28 mouse cellular contexts compared by ENCODE assay signal in genomic region chr7:18875372-18875771, GRCm38 (mm10). TPM values are rescaled to one million over a fixed set of nuclear protein-coding genes. Genes with fewer than 3 reads are reported as not detected.
DNase-seq lines count a peak whose midpoint lies in the region; ATAC-seq and TF ChIP-seq lines count a peak whose summit lies in the region.
"Had no signal": no experiment of that assay in that cellular context is flagged by ENCODE, and none has a peak within 500 bp of the region (broad histone marks: within the 10 kb centered on the region; RNA-seq: fewer than 3 reads in every experiment).

No protein-coding gene starts in this region.

- H3K9ac ChIP-seq in lung, postnatal 0 days (replicated peaks; ENCODE audit: low read depth) = no peak overlapping the region
- H3K9ac ChIP-seq in intestine, embryonic 15.5 days = no peak overlapping the region
- H3K9ac ChIP-seq in stomach, embryonic 16.5 days (ENCODE audit: low read length) = no peak overlapping the region
- H3K9ac ChIP-seq: forebrain, postnatal 0 days; hindbrain, embryonic 12.5 days; hindbrain, embryonic 15.5 days had no signal

- no peaks in the 10 kb centered on the region for H3K9me3 ChIP-seq in lung, postnatal 0 days (ENCODE audit: low read length)
- H3K9me3 ChIP-seq in intestine, embryonic 15.5 days = no peaks in the 10 kb centered on the region
- no peaks in the 10 kb centered on the region for H3K9me3 ChIP-seq in stomach, embryonic 16.5 days (replicated peaks; ENCODE audit: control insufficient read depth, low read length)
- H3K9me3 ChIP-seq: forebrain, embryonic 10.5 days; heart, embryonic 10.5 days; hindbrain, embryonic 12.5 days; hindbrain, embryonic 15.5 days had no signal

- TF ChIP-seq EP300 in lung, postnatal 0 days (IDR thresholded peaks at IDR 0.05) = no peak

- TF ChIP-seq CTCF in lung, postnatal 0 days (IDR thresholded peaks at IDR 0.05) = peak; percentile 14; the same call in 1 of the 2 replicates

- no peaks in the 10 kb centered on the region for H3K27me3 ChIP-seq in lung, postnatal 0 days (replicated peaks; ENCODE audit: insufficient read depth, low read length)
- 0 out of 2 replicates have a peak, but pooled peaks cover 2% of the 10 kb centered on the region for H3K27me3 ChIP-seq in intestine, embryonic 15.5 days (replicated peaks)
- H3K27me3 ChIP-seq in stomach, embryonic 16.5 days (ENCODE audit: control insufficient read depth, insufficient read depth, low read length) = peaks cover 3% of the 10 kb centered on the region; the same call in 1 of the 2 replicates
- H3K27me3 ChIP-seq: hindbrain, embryonic 12.5 days; hindbrain, embryonic 15.5 days had no signal

- intact Hi-C loops in gastrocnemius, postnatal 36 days (cut with DNase I) = no loop called here

- no peak overlapping the region for H3K4me2 ChIP-seq in lung, postnatal 0 days (replicated peaks; ENCODE audit: low read depth, low read length)
- no peak overlapping the region for H3K4me2 ChIP-seq in intestine, embryonic 15.5 days (replicated peaks)
- H3K4me2 ChIP-seq in stomach, embryonic 16.5 days (ENCODE audit: low read depth, low read length) = no peak overlapping the region
- H3K4me2 ChIP-seq: hindbrain, embryonic 12.5 days; hindbrain, embryonic 15.5 days had no signal

- no peak overlapping the region for H3K4me3 ChIP-seq in lung, postnatal 0 days (ENCODE audit: low read depth, low read length)
- no peak overlapping the region for H3K4me3 ChIP-seq in intestine, embryonic 15.5 days (replicated peaks)
- H3K4me3 ChIP-seq in stomach, embryonic 16.5 days (replicated peaks; ENCODE audit: low read length) = no peak overlapping the region
- H3K4me3 ChIP-seq: forebrain, embryonic 10.5 days; gastrocnemius, adult 2 months; heart, adult 2 months; heart, embryonic 10.5 days; hindbrain, embryonic 12.5 days; hindbrain, embryonic 15.5 days had no signal

- H3K27ac ChIP-seq in lung, postnatal 0 days (ENCODE audit: low read length) = no peak overlapping the region
- no peak overlapping the region for H3K27ac ChIP-seq in intestine, embryonic 15.5 days
- H3K27ac ChIP-seq in stomach, embryonic 16.5 days (ENCODE audit: low read length) = no peak overlapping the region
- H3K27ac ChIP-seq: forebrain, embryonic 10.5 days; gastrocnemius, adult 2 months; heart, adult 2 months; heart, embryonic 10.5 days; hindbrain, embryonic 12.5 days; hindbrain, embryonic 15.5 days had no signal

- H3K4me1 ChIP-seq in lung, postnatal 0 days (ENCODE audit: insufficient read depth, low read depth, low read length) = no peaks in the 10 kb centered on the region
- H3K4me1 ChIP-seq in intestine, embryonic 15.5 days (replicated peaks) = 0 out of 2 replicates have a peak, but pooled peaks cover 4% of the 10 kb centered on the region
- peaks cover 5% of the 10 kb centered on the region for H3K4me1 ChIP-seq in stomach, embryonic 16.5 days (ENCODE audit: control insufficient read depth, insufficient read depth, low read length)

- ATAC-seq in lung, postnatal 0 days = no peak
- ATAC-seq in intestine, embryonic 15.5 days = peak; percentile 50; the same call in 1 of the 2 replicates
- peak; percentile 54; the same call in 1 of the 2 replicates for ATAC-seq in stomach, embryonic 16.5 days (ENCODE audit: insufficient read depth, low FRiP score)
- ATAC-seq: activated CD4-positive, CD25-positive, alpha-beta regulatory T cell, adult 4 months; CD4-positive, CD25-positive, alpha-beta regulatory T cell, adult 4 months; forebrain, embryonic 14.5 days; forebrain, postnatal 0 days had no signal

- 48% methylated on average over 5 of the region's 5 CpGs for WGBS in lung, postnatal 0 days
- 71% methylated on average over 5 of the region's 5 CpGs for WGBS in intestine, embryonic 15.5 days
- 72% methylated on average over 5 of the region's 5 CpGs for WGBS in stomach, embryonic 16.5 days

- peak; percentile 27 for DNase-seq in lung, postnatal 0 days (ENCODE audit: low spot score)
- DNase-seq in lung, postnatal 25 days (ENCODE audit: low spot score) = no peak
- DNase-seq in right cerebral cortex, postnatal 10 days (ENCODE audit: low spot score in 2 of 2) = no peak
- DNase-seq in gastrocnemius, postnatal 36 days = no peak
- DNase-seq: adrenal gland, adult 8-10 months; adrenal gland, postnatal 25 days; cerebellum, adult 18-20 months; cerebellum, adult 9-10 months; cerebellum, postnatal 14 days; forebrain, postnatal 0 days; gastrocnemius, adult 2 months; gastrocnemius, postnatal 14 days; heart, adult 2 months had no signal

- H3K36me3 ChIP-seq in lung, postnatal 0 days (ENCODE audit: insufficient read depth, low read length) = no peaks in the 10 kb centered on the region
- H3K36me3 ChIP-seq in intestine, embryonic 15.5 days = no peaks in the 10 kb centered on the region
- H3K36me3 ChIP-seq in stomach, embryonic 16.5 days (ENCODE audit: control insufficient read depth, insufficient read depth, low read length) = no peaks in the 10 kb centered on the region
- H3K36me3 ChIP-seq: forebrain, embryonic 10.5 days; heart, embryonic 10.5 days; hindbrain, embryonic 12.5 days; hindbrain, embryonic 15.5 days had no signal

RNA-seq across cellular contexts. Expression of gene Pglyrp1, which starts 4.2 kb away (rescaled TPM):
- 45.6 and 51.1 TPM in 2 replicates for polyA plus RNA-seq in lung, postnatal 0 days (2015; fragmentation: Nextera tagmentation; extraction: Ambion mirVana)
- 53.1 and 72.8 TPM in 2 replicates for polyA plus RNA-seq in intestine, embryonic 15.5 days (2015; fragmentation: Nextera tagmentation; extraction: Ambion mirVana)
- 119 and 175 TPM in 2 replicates for polyA plus RNA-seq in stomach, embryonic 16.5 days (2015; fragmentation: Nextera tagmentation; extraction: Ambion mirVana)
- 1 to 10 TPM in 1 of 2 experiments, under 1 TPM in 1; 0.99 to 1.3 TPM for total RNA-seq in gastrocnemius, postnatal 36 days (2021)
- total RNA-seq: gastrocnemius, adult 2 months had no signal

RNA-seq across cellular contexts. Expression of gene Ccdc61, which starts 34.8 kb away (rescaled TPM):
- 17.6 and 19.0 TPM in 2 replicates for polyA plus RNA-seq in lung, postnatal 0 days (2015; fragmentation: Nextera tagmentation; extraction: Ambion mirVana)
- polyA plus RNA-seq in intestine, embryonic 15.5 days (2015; fragmentation: Nextera tagmentation; extraction: Ambion mirVana) = 25.2 and 29.2 TPM in 2 replicates
- 16.7 and 21.2 TPM in 2 replicates for polyA plus RNA-seq in stomach, embryonic 16.5 days (2015; fragmentation: Nextera tagmentation; extraction: Ambion mirVana)
- total RNA-seq in gastrocnemius, postnatal 36 days (2021) = 1 to 10 TPM; 5.2 to 6.1 TPM

RNA-seq across cellular contexts. Expression of gene Mill2, which starts 35.6 kb away (rescaled TPM):
- 4.3 and 5.7 TPM in 2 replicates for polyA plus RNA-seq in lung, postnatal 0 days (2015; fragmentation: Nextera tagmentation; extraction: Ambion mirVana)
- polyA plus RNA-seq in intestine, embryonic 15.5 days (2015; fragmentation: Nextera tagmentation; extraction: Ambion mirVana) = 0.73 TPM in 2 replicates
- 1.3 and 2.1 TPM in 2 replicates for polyA plus RNA-seq in stomach, embryonic 16.5 days (2015; fragmentation: Nextera tagmentation; extraction: Ambion mirVana)
- 1 to 10 TPM; 1.8 to 2.1 TPM for total RNA-seq in gastrocnemius, postnatal 36 days (2021)
- polyA plus RNA-seq: activated CD4-positive, CD25-positive, alpha-beta regulatory T cell, adult 4 months; forebrain, embryonic 10.5 days had no signal

RNA-seq across cellular contexts. Expression of gene Nova2, which starts 50.3 kb away (rescaled TPM):
- polyA plus RNA-seq in lung, postnatal 0 days (2015; fragmentation: Nextera tagmentation; extraction: Ambion mirVana) = 1.1 and 1.2 TPM in 2 replicates
- 0.49 and 0.57 TPM in 2 replicates for polyA plus RNA-seq in intestine, embryonic 15.5 days (2015; fragmentation: Nextera tagmentation; extraction: Ambion mirVana)
- 0.39 and 0.62 TPM in 2 replicates for polyA plus RNA-seq in stomach, embryonic 16.5 days (2015; fragmentation: Nextera tagmentation; extraction: Ambion mirVana)
- 1 to 10 TPM; 1.7 to 1.8 TPM for total RNA-seq in gastrocnemius, postnatal 36 days (2021)
- polyA plus RNA-seq: activated CD4-positive, CD25-positive, alpha-beta regulatory T cell, adult 4 months; CD4-positive, CD25-positive, alpha-beta regulatory T cell, adult 4 months had no signal

RNA-seq across cellular contexts. Expression of gene Psg17, which starts 54.0 kb away (rescaled TPM):
- polyA plus RNA-seq in lung, postnatal 0 days (2015; fragmentation: Nextera tagmentation; extraction: Ambion mirVana) = not detected in 2 replicates
- polyA plus RNA-seq in intestine, embryonic 15.5 days (2015; fragmentation: Nextera tagmentation; extraction: Ambion mirVana) = 0.13 TPM in 2 replicates
- 0.10 TPM in 1 of 2 replicates, not detected in the other for polyA plus RNA-seq in stomach, embryonic 16.5 days (2015; fragmentation: Nextera tagmentation; extraction: Ambion mirVana)
- not detected for total RNA-seq in gastrocnemius, postnatal 36 days (2021)
- total RNA-seq: adrenal gland, adult 8-10 months; adrenal gland, postnatal 25 days; forebrain, postnatal 0 days; gastrocnemius, adult 2 months; gastrocnemius, postnatal 14 days; heart, adult 2 months; heart, postnatal 25 days; hematopoietic stem cell, adult 5-6 weeks had no signal
- polyA plus RNA-seq: activated CD4-positive, CD25-positive, alpha-beta regulatory T cell, adult 4 months; C2C12; CD4-positive, CD25-positive, alpha-beta regulatory T cell, adult 4 months; embryonic facial prominence, embryonic 11.5 days; forebrain, embryonic 14.5 days; forebrain, postnatal 0 days; heart, embryonic 10.5 days; heart, embryonic 14.5 days; heart, postnatal 0 days; hindbrain, embryonic 12.5 days had no signal
